Mouse (Mus musculus) embryonic fibroblast, embryonic 13.5 days (primary cell): Measurements from ENCODE around the gene Tmem150c. TPM values are rescaled to one million over a fixed set of nuclear protein-coding genes. Genes with fewer than 3 reads are reported as not detected.

Source experiments
- H3K27ac ChIP-seq: 2 replicates; pipeline ENCODE4 v1.5.1; 2012; ENCODE audit warnings: low read length, control low read depth, inconsistent platforms; ENCODE audit not compliant: insufficient read depth
- H3K4me1 ChIP-seq: 2 replicates; pipeline ENCODE4 v1.6.1; 2011; ENCODE audit warnings: low read length; ENCODE audit not compliant: control insufficient read depth, insufficient read depth
- H3K4me3 ChIP-seq: 2 replicates; pipeline ENCODE4 v1.5.1; 2011; ENCODE audit warnings: mild to moderate bottlenecking, control low read depth, low read length; ENCODE audit not compliant: insufficient read depth
- CTCF ChIP-seq: IDR thresholded peaks from 2 replicates; pipeline ENCODE4 v1.5.1; 2011; ENCODE audit warnings: mild to moderate bottlenecking, control low read depth, low read length, moderate library complexity, borderline replicate concordance; ENCODE audit not compliant: insufficient read depth
- POLR2A ChIP-seq: IDR thresholded peaks from 2 replicates; pipeline ENCODE4 v1.6.1; 2011; ENCODE audit warnings: low read depth, mild to moderate bottlenecking, control low read depth, low read length, moderate library complexity
- polyA plus RNA-seq: library from polyadenylated mRNA; stranded (reverse); fragments of >200 nt; gene quantifications from 2 replicates; pipeline ENCODE4 v1.2.4, GENCODE M21; 2011; ENCODE audit warnings: low read depth; ENCODE audit not compliant: missing spikeins, insufficient read length

Gene Tmem150c
- polyA plus RNA-seq, 1 experiment: not detected

- Histone ChIP-seq H3K4me3 (no peak overlapping the region), H3K4me1 (no peaks in the 10 kb centered on the region), H3K27ac (no peak overlapping the region)
- no peak for TF ChIP-seq CTCF
- TF ChIP-seq POLR2A: no peak
Observed at GRCm38 (mm10) chr5:100058729-100059128, 100.9 kb downstream of the Tmem150c start.

- H3K4me3 ChIP-seq: no peak overlapping the region
- TF ChIP-seq CTCF (no peak), POLR2A (no peak)
- H3K4me1 ChIP-seq: no peaks in the 10 kb centered on the region
- H3K27ac ChIP-seq: no peak overlapping the region
Observed at GRCm38 (mm10) chr5:100057461-100058209, 102.0 kb downstream of the Tmem150c start.

- H3K4me1 ChIP-seq: no peaks in the 10 kb centered on the region
- TF ChIP-seq POLR2A: no peak
- TF ChIP-seq CTCF: no peak
- H3K27ac ChIP-seq: no peak overlapping the region
- H3K4me3 ChIP-seq: no peak overlapping the region
Observed at GRCm38 (mm10) chr5:100055866-100056369, 103.7 kb downstream of the Tmem150c start.

- Histone ChIP-seq H3K4me3 (no peak overlapping the region), H3K4me1 (no peaks in the 10 kb centered on the region), H3K27ac (no peak overlapping the region)
- TF ChIP-seq CTCF: no peak
- no peak for TF ChIP-seq POLR2A
Observed at GRCm38 (mm10) chr5:100054807-100055547, 104.6 kb downstream of the Tmem150c start.

GRCm38 (mm10) chr5:100052728-100053127 lies 106.9 kb downstream of the Tmem150c start:
- TF ChIP-seq CTCF: no peak
- TF ChIP-seq POLR2A: no peak
- no peaks in the 10 kb centered on the region for H3K4me1 ChIP-seq
- no peak overlapping the region for H3K27ac ChIP-seq
- H3K4me3 ChIP-seq: no peak overlapping the region

- H3K4me3 ChIP-seq: no peak overlapping the region
- TF ChIP-seq CTCF: no peak
- no peak for TF ChIP-seq POLR2A
- H3K27ac ChIP-seq: no peak overlapping the region
- no peaks in the 10 kb centered on the region for H3K4me1 ChIP-seq
Observed at GRCm38 (mm10) chr5:100049904-100050303, 109.7 kb downstream of the Tmem150c start.

- Histone ChIP-seq H3K27ac (no peak overlapping the region), H3K4me1 (no peaks in the 10 kb centered on the region), H3K4me3 (no peak overlapping the region)
- TF ChIP-seq POLR2A (no peak), CTCF (no peak)
Observed at GRCm38 (mm10) chr5:100047871-100048270, 111.7 kb downstream of the Tmem150c start.

- Histone ChIP-seq H3K4me3 (no peak overlapping the region), H3K4me1 (no peaks in the 10 kb centered on the region), H3K27ac (no peak overlapping the region)
- no peak for TF ChIP-seq CTCF
Observed at GRCm38 (mm10) chr5:100047143-100047640, 112.4 kb downstream of the Tmem150c start.

- Histone ChIP-seq H3K27ac (no peak overlapping the region), H3K4me3 (no peak overlapping the region), H3K4me1 (no peaks in the 10 kb centered on the region; the same call in 1 of the 2 replicates)
- no peak for TF ChIP-seq CTCF
- TF ChIP-seq POLR2A: no peak
Observed at GRCm38 (mm10) chr5:100046096-100046495, 113.5 kb downstream of the Tmem150c start.

GRCm38 (mm10) chr5:100044621-100045020 lies 115.0 kb downstream of the Tmem150c start:
- Histone ChIP-seq H3K4me1 (no peaks in the 10 kb centered on the region; the same call in 1 of the 2 replicates), H3K27ac (no peak overlapping the region), H3K4me3 (no peak overlapping the region)
- TF ChIP-seq CTCF (no peak), POLR2A (no peak)
